Mouse (Mus musculus) liver, embryonic 15.5 days (tissue): ENCODE measurements around the gene Tha1. TPM values are rescaled to one million over a fixed set of nuclear protein-coding genes. Genes with fewer than 3 reads are reported as not detected.
A peak's percentile ranks its signal among the peaks of the same experiment; 100 is the strongest.

ENCODE experiments used
- ATAC-seq: fragments of 200-750 bp; cut with Nextera tagmentation; 2 replicates; pipeline ENCODE4 v1.8.0; 2017; ENCODE audit warnings: moderate number of reproducible peaks, mild to moderate bottlenecking, moderate library complexity; ENCODE audit not compliant: insufficient read depth
- H3K27ac ChIP-seq: fragments of 300-500 bp; sonication (generic); replicated peaks from 2 replicates; pipeline ENCODE4 v1.5.1; 2015; ENCODE audit warnings: mild to moderate bottlenecking, inconsistent platforms
- H3K27me3 ChIP-seq: fragments of 300-500 bp; sonication (generic); 2 replicates; pipeline ENCODE4 v1.6.1; 2015; ENCODE audit warnings: mild to moderate bottlenecking, inconsistent platforms
- H3K36me3 ChIP-seq: fragments of 300-500 bp; sonication (generic); replicated peaks from 2 replicates; pipeline ENCODE4 v1.6.1; 2015; ENCODE audit warnings: moderate library complexity, mild to moderate bottlenecking, inconsistent platforms
- H3K4me1 ChIP-seq: fragments of 300-500 bp; sonication (generic); replicated peaks from 2 replicates; pipeline ENCODE4 v1.6.1; 2015; ENCODE audit warnings: inconsistent platforms
- H3K4me2 ChIP-seq: fragments of 300-500 bp; sonication (generic); 2 replicates; pipeline ENCODE4 v1.6.1; 2015; ENCODE audit warnings: moderate library complexity, mild to moderate bottlenecking, inconsistent platforms
- H3K4me3 ChIP-seq: fragments of 300-500 bp; sonication (generic); replicated peaks from 2 replicates; pipeline ENCODE4 v1.5.1; 2015; ENCODE audit warnings: mild to moderate bottlenecking, inconsistent platforms
- H3K9ac ChIP-seq: fragments of 300-500 bp; sonication (generic); 2 replicates; pipeline ENCODE4 v1.6.1; 2015; ENCODE audit warnings: moderate library complexity, mild to moderate bottlenecking, inconsistent platforms
- H3K9me3 ChIP-seq: fragments of 300-500 bp; sonication (generic); replicated peaks from 2 replicates; pipeline ENCODE4 v1.6.1; 2016; ENCODE audit warnings: inconsistent platforms
- WGBS: fragments of 180-500 bp; shearing (Covaris S2); methylation state at CpG from one replicate; pipeline ENCODE4 v1.1.7; 2015; ENCODE audit warnings: mixed read lengths; ENCODE audit not compliant: insufficient replicate concordance; 5-methylcytosine and 5-hydroxymethylcytosine counted together
- polyA plus RNA-seq: library from polyadenylated mRNA; unstranded; fragments of >200 nt; fragmentation: Nextera tagmentation; extraction: Ambion mirVana; gene quantifications from 2 replicates; pipeline ENCODE4 v1.2.1, GENCODE M21; 2015

Tha1 gene
- polyA plus RNA-seq, 1 experiment from 2014 or later, result 1.6 TPM

- no peaks in the 10 kb centered on the region for H3K27me3 ChIP-seq
- H3K9me3 ChIP-seq, result no peaks in the 10 kb centered on the region
- peak within 1 kb of the TSS; percentile 93 for H3K27ac ChIP-seq
- H3K36me3 ChIP-seq, result peaks cover 39% of the 10 kb centered on the region
- H3K4me2 ChIP-seq, result peak within 1 kb of the TSS; percentile 90
- H3K9ac ChIP-seq, result peak within 1 kb of the TSS; percentile 90
- under 1% methylated on average over 34 of the region's 34 CpGs for WGBS
- peak within 1 kb of the TSS; percentile 84 for H3K4me3 ChIP-seq
- H3K4me1 ChIP-seq, result peaks cover 90% of the 10 kb centered on the region
- peak; percentile 58 for ATAC-seq
Measured at GRCm38 (mm10) chr11:117825333-117826101, 47.8 kb downstream of the Tha1 start, which contains the start of the genes Afmid and Tk1. Gene Afmid, plus strand, starts transcription at chr11:117825924. Gene Tk1, minus strand, starts transcription at chr11:117826092.

- H3K9ac ChIP-seq, result peak overlapping the region; percentile 90
- 18% methylated on average over 23 of the region's 23 CpGs for WGBS
Measured at GRCm38 (mm10) chr11:117824060-117824969, 49.0 kb downstream of the Tha1 start.

GRCm38 (mm10) chr11:117823411-117823810 is 49.9 kb downstream of the Tha1 start:
- Histone ChIP-seq H3K36me3 (peaks cover 60% of the 10 kb centered on the region), H3K4me1 (peaks cover 78% of the 10 kb centered on the region), H3K4me3 (peak overlapping the region; percentile 84), H3K27me3 (no peaks in the 10 kb centered on the region), H3K27ac (no peak overlapping the region; the same call in 1 of the 2 replicates), H3K9me3 (no peaks in the 10 kb centered on the region), H3K9ac (no peak overlapping the region; the same call in 1 of the 2 replicates), H3K4me2 (peak overlapping the region; percentile 90)
- 86% methylated on average over 6 of the region's 6 CpGs for WGBS
- ATAC-seq, result no peak

More at GRCm38 (mm10) chr11:117824060-117824969, 49.0 kb downstream of the Tha1 start:
- no peaks in the 10 kb centered on the region for H3K27me3 ChIP-seq
- peak overlapping the region; percentile 90 for H3K4me2 ChIP-seq
- peak overlapping the region; percentile 84 for H3K4me3 ChIP-seq
- H3K36me3 ChIP-seq, result peaks cover 51% of the 10 kb centered on the region
- ATAC-seq, result peak; percentile 59
- H3K27ac ChIP-seq, result peak overlapping the region; percentile 93
- no peaks in the 10 kb centered on the region for H3K9me3 ChIP-seq
- H3K4me1 ChIP-seq, result peaks cover 82% of the 10 kb centered on the region

GRCm38 (mm10) chr11:117822728-117823241 is 50.5 kb downstream of the Tha1 start:
- Histone ChIP-seq H3K9ac (no peak overlapping the region), H3K4me2 (peak overlapping the region; percentile 90), H3K36me3 (peaks cover 66% of the 10 kb centered on the region), H3K4me3 (no peak overlapping the region), H3K9me3 (no peaks in the 10 kb centered on the region), H3K4me1 (peaks cover 73% of the 10 kb centered on the region), H3K27me3 (no peaks in the 10 kb centered on the region), H3K27ac (peak overlapping the region; percentile 8)
- 83% methylated on average over 7 of the region's 7 CpGs for WGBS
- no peak for ATAC-seq

GRCm38 (mm10) chr11:117821868-117822267 is 51.4 kb downstream of the Tha1 start:
- no peak overlapping the region for H3K27ac ChIP-seq
- no peak overlapping the region for H3K4me3 ChIP-seq
- H3K9ac ChIP-seq, result no peak overlapping the region
- no peaks in the 10 kb centered on the region for H3K9me3 ChIP-seq
- ATAC-seq, result no peak
- peaks cover 75% of the 10 kb centered on the region for H3K36me3 ChIP-seq
- no peaks in the 10 kb centered on the region for H3K27me3 ChIP-seq
- no peak overlapping the region for H3K4me2 ChIP-seq
- 81% methylated on average over 9 of the region's 9 CpGs for WGBS
- H3K4me1 ChIP-seq, result peaks cover 65% of the 10 kb centered on the region

GRCm38 (mm10) chr11:117820173-117820572 is 53.1 kb downstream of the Tha1 start:
- Histone ChIP-seq H3K4me3 (no peak overlapping the region), H3K27me3 (no peaks in the 10 kb centered on the region), H3K9me3 (no peaks in the 10 kb centered on the region), H3K27ac (no peak overlapping the region; the same call in 1 of the 2 replicates), H3K36me3 (peaks cover 91% of the 10 kb centered on the region), H3K4me2 (no peak overlapping the region), H3K4me1 (peaks cover 63% of the 10 kb centered on the region), H3K9ac (no peak overlapping the region)
- ATAC-seq, result no peak
- 94% methylated on average over 7 of the region's 7 CpGs for WGBS

GRCm38 (mm10) chr11:117819095-117819494 is 54.2 kb downstream of the Tha1 start:
- H3K36me3 ChIP-seq, result peaks cover 99% of the 10 kb centered on the region
- H3K9ac ChIP-seq, result no peak overlapping the region
- no peak overlapping the region for H3K4me3 ChIP-seq
- H3K27me3 ChIP-seq, result no peaks in the 10 kb centered on the region
- H3K4me1 ChIP-seq, result peaks cover 69% of the 10 kb centered on the region
- WGBS, result 80% methylated on average over 8 of the region's 8 CpGs
- H3K27ac ChIP-seq, result no peak overlapping the region
- ATAC-seq, result no peak
- H3K9me3 ChIP-seq, result no peaks in the 10 kb centered on the region
- no peak overlapping the region for H3K4me2 ChIP-seq

Other genes with a start within 250 kb of the Tha1 start
- 2.4 and 3.0 TPM in 2 replicates for gene Tnrc6c, start 219.2 kb downstream of the Tha1 start, polyA plus RNA-seq
- 15.0 and 20.4 TPM in 2 replicates for gene Tmc8, start 91.4 kb downstream of the Tha1 start, polyA plus RNA-seq
- gene Tmc6, start 91.3 kb downstream of the Tha1 start, polyA plus RNA-seq, result 51.0 and 57.8 TPM in 2 replicates
- 90.0 and 95.8 TPM in 2 replicates for gene 6030468B19Rik, start 75.8 kb downstream of the Tha1 start, polyA plus RNA-seq
- 0.28 and 0.45 TPM in 2 replicates for gene Gm20708, start 63.8 kb downstream of the Tha1 start, polyA plus RNA-seq
- gene Syngr2, start 63.8 kb downstream of the Tha1 start, polyA plus RNA-seq, result 49.2 and 54.7 TPM in 2 replicates
- gene Afmid, start 47.6 kb downstream of the Tha1 start, polyA plus RNA-seq, result 11.8 and 12.0 TPM in 2 replicates
- gene Tk1, start 47.4 kb downstream of the Tha1 start, polyA plus RNA-seq, result 136 and 138 TPM in 2 replicates
- gene Birc5, start 24.2 kb downstream of the Tha1 start, polyA plus RNA-seq, result 306 and 347 TPM in 2 replicates
- gene Tmem235, start 12.7 kb downstream of the Tha1 start, polyA plus RNA-seq, result not detected in 2 replicates
- 7.3 and 7.5 TPM in 2 replicates for gene Socs3, start 96.6 kb upstream of the Tha1 start, polyA plus RNA-seq
- 14.6 and 17.6 TPM in 2 replicates for gene Pgs1, start 112.8 kb upstream of the Tha1 start, polyA plus RNA-seq